Mouse (Mus musculus) stomach, embryonic 14.5 days (tissue): ENCODE results near the gene Alk. TPM values are rescaled to one million over a fixed set of nuclear protein-coding genes. Genes with fewer than 3 reads are reported as not detected.
A peak's percentile ranks its signal among the peaks of the same experiment; 100 is the strongest.

ENCODE experiments used
- ATAC-seq: fragments of 200-750 bp; cut with Nextera tagmentation; 2 replicates; pipeline ENCODE4 v1.8.0; 2017; ENCODE audit warnings: low read depth, moderate TSS enrichment; ENCODE audit not compliant: insufficient number of reproducible peaks, insufficient read depth, low FRiP score
- H3K27ac ChIP-seq: fragments of 300-500 bp; sonication (generic); 2 replicates; pipeline ENCODE4 v1.5.1; 2014; ENCODE audit warnings: mild to moderate bottlenecking, low read length, moderate library complexity, mixed read lengths
- H3K27me3 ChIP-seq: fragments of 300-500 bp; sonication (generic); 2 replicates; pipeline ENCODE4 v1.6.1; 2014; ENCODE audit warnings: low read length, control low read depth, mixed read lengths; ENCODE audit not compliant: control insufficient read depth, insufficient read depth
- H3K36me3 ChIP-seq: fragments of 300-500 bp; sonication (generic); 2 replicates; pipeline ENCODE4 v1.6.1; 2014; ENCODE audit warnings: mild to moderate bottlenecking, control low read depth, low read length, moderate library complexity, mixed read lengths; ENCODE audit not compliant: control insufficient read depth, insufficient read depth
- H3K4me1 ChIP-seq: fragments of 300-500 bp; sonication (generic); 2 replicates; pipeline ENCODE4 v1.6.1; 2014; ENCODE audit warnings: low read length, control low read depth, mixed read lengths; ENCODE audit not compliant: control insufficient read depth, insufficient read depth
- H3K4me2 ChIP-seq: fragments of 300-500 bp; sonication (generic); replicated peaks from 2 replicates; pipeline ENCODE4 v1.6.1; 2014; ENCODE audit warnings: low read depth, low read length, control low read depth
- H3K4me3 ChIP-seq: fragments of 300-500 bp; sonication (generic); 2 replicates; pipeline ENCODE4 v1.5.1; 2014; ENCODE audit warnings: low read depth, low read length, control low read depth
- H3K9ac ChIP-seq: fragments of 300-500 bp; sonication (generic); replicated peaks from 2 replicates; pipeline ENCODE4 v1.6.1; 2014; ENCODE audit warnings: low read depth, mild to moderate bottlenecking, control low read depth, low read length, moderate library complexity, mixed read lengths
- H3K9me3 ChIP-seq: fragments of 300-500 bp; sonication (generic); 2 replicates; pipeline ENCODE4 v1.6.1; 2016; ENCODE audit warnings: low read depth, low read length, control low read depth; ENCODE audit not compliant: control insufficient read depth
- WGBS: fragments of 180-500 bp; shearing (Covaris S2); extraction: QIAGEN DNeasy Blood & Tissue Kit; methylation state at CpG from one replicate; pipeline ENCODE4 v1.1.7; 2014; 5-methylcytosine and 5-hydroxymethylcytosine counted together
- polyA plus RNA-seq: library from polyadenylated mRNA; unstranded; fragments of >200 nt; fragmentation: Nextera tagmentation; extraction: Ambion mirVana; gene quantifications from 2 replicates; pipeline ENCODE4 v1.2.1, GENCODE M21; 2014

Gene Alk
- polyA plus RNA-seq, 1 experiment from 2014 or later = 2.1 TPM

DNA sequence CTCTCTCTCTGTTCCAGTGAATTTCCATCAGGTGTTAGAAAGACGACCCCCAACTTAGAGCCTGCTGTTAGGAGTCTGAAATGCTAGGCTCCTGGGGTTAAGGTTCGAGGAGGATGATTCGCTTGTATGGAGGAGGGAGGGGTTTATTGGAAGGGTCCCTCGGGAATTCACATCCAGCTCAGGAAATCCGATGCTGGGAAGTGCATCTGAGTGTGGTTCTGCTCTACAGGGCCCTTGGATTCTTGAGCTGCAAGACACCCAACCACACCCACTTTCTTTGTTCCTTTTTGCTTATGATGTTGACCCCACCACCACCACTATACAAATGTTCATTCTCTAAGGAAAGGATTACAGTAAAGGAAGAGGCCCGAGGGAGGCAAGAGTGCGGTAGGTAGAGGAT lies 81.4 kb downstream of the Alk start:
- no peak overlapping the region for H3K27ac ChIP-seq
- H3K4me1 ChIP-seq = no peaks in the 10 kb centered on the region
- no peak overlapping the region for H3K4me2 ChIP-seq
- H3K4me3 ChIP-seq = no peak overlapping the region
- no peaks in the 10 kb centered on the region for H3K36me3 ChIP-seq
- WGBS = 47% methylated on average over 7 of the region's 7 CpGs
- no peak overlapping the region for H3K9ac ChIP-seq
- H3K27me3 ChIP-seq = no peaks in the 10 kb centered on the region
- no peak for ATAC-seq
- H3K9me3 ChIP-seq = no peaks in the 10 kb centered on the region

GRCm38 (mm10) chr17:72522381-72522780 lies 82.0 kb downstream of the Alk start:
- ATAC-seq = no peak
- H3K27ac ChIP-seq = no peak overlapping the region
- H3K4me2 ChIP-seq = no peak overlapping the region
- H3K9ac ChIP-seq = no peak overlapping the region
- H3K4me3 ChIP-seq = no peak overlapping the region
- no peaks in the 10 kb centered on the region for H3K27me3 ChIP-seq
- H3K36me3 ChIP-seq = no peaks in the 10 kb centered on the region
- H3K9me3 ChIP-seq = no peaks in the 10 kb centered on the region
- H3K4me1 ChIP-seq = no peaks in the 10 kb centered on the region
- 16% methylated on average over 4 of the region's 4 CpGs for WGBS

- no peaks in the 10 kb centered on the region for H3K4me1 ChIP-seq
- no peak for ATAC-seq
- H3K9me3 ChIP-seq = no peaks in the 10 kb centered on the region
- no peak overlapping the region for H3K4me2 ChIP-seq
- no peak overlapping the region for H3K4me3 ChIP-seq
- 84% methylated on average over 5 of the region's 5 CpGs for WGBS
- no peak overlapping the region for H3K9ac ChIP-seq
- H3K36me3 ChIP-seq = no peaks in the 10 kb centered on the region
- no peaks in the 10 kb centered on the region for H3K27me3 ChIP-seq
- no peak overlapping the region for H3K27ac ChIP-seq
These were observed 83.1 kb downstream of the Alk start for GRCm38 (mm10) chr17:72521353-72521752.

- 66% methylated on average over 6 of the region's 6 CpGs for WGBS
- Histone ChIP-seq H3K9me3 (no peaks in the 10 kb centered on the region), H3K4me1 (no peaks in the 10 kb centered on the region), H3K27ac (no peak overlapping the region), H3K36me3 (no peaks in the 10 kb centered on the region), H3K27me3 (no peaks in the 10 kb centered on the region), H3K4me2 (no peak overlapping the region), H3K4me3 (no peak overlapping the region), H3K9ac (no peak overlapping the region)
- no peak for ATAC-seq
These were observed 93.7 kb downstream of the Alk start for GRCm38 (mm10) chr17:72510746-72511145.

DNA sequence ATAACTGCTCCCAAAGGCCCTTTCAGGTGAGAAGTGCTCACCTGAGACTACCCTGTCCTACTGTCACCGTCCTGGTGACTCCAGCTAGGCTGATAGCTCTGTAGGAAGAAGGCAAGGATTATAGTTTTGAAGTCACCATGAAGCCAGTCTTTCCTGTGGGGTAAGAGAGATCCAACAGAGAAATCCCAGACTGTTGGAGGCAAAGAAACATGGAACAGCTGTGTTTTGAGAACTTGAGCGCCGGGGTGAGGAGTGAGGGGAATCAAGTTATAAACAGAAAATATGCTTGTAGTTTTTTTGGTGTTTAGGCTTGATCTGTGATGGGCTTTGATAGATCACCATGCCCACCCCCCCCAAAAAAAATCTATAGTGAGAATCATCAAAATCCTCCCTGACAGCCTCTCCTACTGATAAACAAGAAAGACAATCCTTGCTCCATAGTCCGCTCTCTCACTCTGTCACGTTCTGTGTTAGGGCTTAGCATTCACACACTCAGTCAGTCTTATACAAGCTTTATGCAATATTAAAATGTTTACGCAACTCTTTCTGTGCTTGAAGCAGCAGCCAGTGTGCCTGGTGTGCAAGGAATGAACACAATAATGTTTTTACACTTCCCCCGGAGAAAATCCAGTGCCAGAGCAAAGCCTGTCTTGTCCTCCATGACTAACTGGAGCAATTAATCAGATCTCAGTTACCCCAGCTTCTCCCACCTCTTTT lies 95.6 kb downstream of the Alk start:
- Histone ChIP-seq H3K27ac (peak overlapping the region; percentile 58; the same call in 1 of the 2 replicates), H3K4me2 (no peak overlapping the region), H3K4me3 (no peak overlapping the region), H3K9me3 (no peaks in the 10 kb centered on the region), H3K9ac (no peak overlapping the region), H3K27me3 (no peaks in the 10 kb centered on the region), H3K36me3 (no peaks in the 10 kb centered on the region), H3K4me1 (no peaks in the 10 kb centered on the region)
- WGBS = 56% methylated on average over 7 of the region's 7 CpGs
- no peak for ATAC-seq

DNA sequence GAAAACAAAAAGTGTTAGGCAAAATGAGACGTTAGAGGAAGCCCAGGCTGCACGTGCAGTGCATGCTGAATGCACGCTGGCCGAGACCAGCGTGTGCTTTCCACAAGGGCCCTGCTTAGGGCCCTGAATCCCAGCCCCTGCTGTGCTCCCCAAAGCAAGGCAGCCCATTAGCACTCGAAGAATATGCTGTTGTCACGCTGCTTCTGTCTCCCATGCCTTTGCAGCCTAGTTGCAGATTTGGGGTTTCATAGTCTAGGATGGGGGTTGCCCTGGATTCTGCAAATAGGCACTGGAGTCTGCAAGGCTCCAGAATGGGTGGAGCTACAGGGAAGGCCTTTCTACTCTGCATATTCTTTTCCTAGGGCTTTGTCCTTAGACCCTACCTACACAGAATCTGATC lies 99.2 kb downstream of the Alk start:
- Histone ChIP-seq H3K9ac (no peak overlapping the region), H3K4me1 (no peaks in the 10 kb centered on the region), H3K4me3 (no peak overlapping the region), H3K27ac (no peak overlapping the region), H3K36me3 (no peaks in the 10 kb centered on the region), H3K9me3 (no peaks in the 10 kb centered on the region), H3K27me3 (no peaks in the 10 kb centered on the region), H3K4me2 (no peak overlapping the region)
- 57% methylated on average over 7 of the region's 7 CpGs for WGBS
- ATAC-seq = no peak

GRCm38 (mm10) chr17:72504581-72504980 lies 99.8 kb downstream of the Alk start:
- Histone ChIP-seq H3K27ac (no peak overlapping the region), H3K9me3 (no peaks in the 10 kb centered on the region), H3K4me1 (no peaks in the 10 kb centered on the region), H3K4me2 (no peak overlapping the region), H3K27me3 (no peaks in the 10 kb centered on the region), H3K9ac (no peak overlapping the region), H3K4me3 (no peak overlapping the region), H3K36me3 (no peaks in the 10 kb centered on the region)
- WGBS = 81% methylated on average over 6 of the region's 6 CpGs
- no peak for ATAC-seq

GRCm38 (mm10) chr17:72495395-72495794 lies 109.0 kb downstream of the Alk start:
- Histone ChIP-seq H3K27ac (no peak overlapping the region), H3K36me3 (no peaks in the 10 kb centered on the region), H3K4me2 (no peak overlapping the region), H3K4me1 (no peaks in the 10 kb centered on the region), H3K27me3 (no peaks in the 10 kb centered on the region), H3K9me3 (no peaks in the 10 kb centered on the region), H3K4me3 (no peak overlapping the region), H3K9ac (no peak overlapping the region)
- no peak for ATAC-seq
- 83% methylated on average over 5 of the region's 5 CpGs for WGBS

DNA sequence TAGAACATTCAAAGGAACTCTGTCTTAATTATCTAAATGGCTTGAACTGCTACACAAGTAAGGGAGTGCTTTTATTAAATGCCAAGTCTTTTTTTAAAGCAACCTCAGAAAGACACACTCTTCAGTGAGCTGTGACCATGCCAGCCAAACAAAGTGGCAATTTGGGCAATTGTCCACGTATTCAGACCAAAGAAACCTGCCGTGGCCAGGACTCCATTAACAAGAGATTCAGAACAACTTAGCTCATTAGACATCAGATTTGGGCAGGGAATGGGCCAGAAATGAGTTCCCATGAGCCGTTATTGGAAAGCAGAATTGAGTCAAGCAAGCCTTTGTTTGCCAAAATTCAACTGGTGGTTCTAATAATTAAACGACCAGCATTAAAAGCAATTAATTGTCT lies 118.8 kb downstream of the Alk start:
- no peak overlapping the region for H3K4me3 ChIP-seq
- H3K4me2 ChIP-seq = no peak overlapping the region
- H3K27ac ChIP-seq = no peak overlapping the region
- ATAC-seq = no peak
- no peaks in the 10 kb centered on the region for H3K4me1 ChIP-seq
- H3K9ac ChIP-seq = no peak overlapping the region
- H3K27me3 ChIP-seq = no peaks in the 10 kb centered on the region
- WGBS = 82% methylated on average over 4 of the region's 4 CpGs
- H3K9me3 ChIP-seq = peaks cover 4% of the 10 kb centered on the region; the same call in 1 of the 2 replicates
- no peaks in the 10 kb centered on the region for H3K36me3 ChIP-seq
